Mouse (Mus musculus) mouse trophoblast stem cell (cell line): Measurements from ENCODE around the gene Hoxb3.

Experiments used
- in situ Hi-C, 2 experiments: fragments of 300-500 bp; cut with MseI, MboI; formaldehyde crosslinking; loops; 2 replicates in 1 of 2; 3 replicates in 1 of 2; pipeline ENCODE4 v1.15.1; 2025

The Hoxb3 gene

DNA sequence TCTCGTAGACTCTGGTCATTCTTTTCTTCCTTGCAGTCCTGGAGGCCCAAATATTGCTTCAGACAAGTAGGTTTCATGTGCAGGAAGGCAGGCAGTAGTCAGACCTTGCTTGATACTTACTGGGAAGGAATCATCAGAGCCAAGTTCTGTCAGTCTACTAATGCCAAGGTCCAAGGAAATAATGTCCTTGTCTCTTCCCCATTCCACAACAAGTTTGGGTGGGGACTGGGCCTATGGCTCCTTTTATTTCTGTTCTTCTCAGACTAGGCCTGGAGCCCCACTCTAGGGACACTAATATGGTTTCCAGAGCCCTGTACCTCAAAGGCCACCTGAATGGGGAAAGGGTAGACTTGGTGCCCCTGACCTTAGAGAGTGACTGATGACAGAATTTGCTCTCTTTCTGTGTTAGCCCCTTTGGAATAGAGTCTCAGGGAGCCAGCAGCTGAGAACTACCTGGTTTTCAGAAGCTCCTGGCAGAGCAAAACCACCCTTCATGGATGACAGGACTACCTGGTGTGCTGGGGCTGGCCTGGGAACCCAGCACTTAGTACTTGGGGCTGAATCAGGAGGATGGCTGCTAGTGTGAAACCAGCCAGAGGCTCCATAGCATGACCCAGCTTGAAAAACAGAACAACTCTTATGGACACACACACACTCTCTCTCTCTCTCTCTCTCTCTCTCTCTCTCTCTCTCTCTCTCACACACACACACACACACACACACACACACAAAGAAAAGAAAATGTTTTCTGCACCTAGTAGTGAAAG, 34.5 kb upstream of the Hoxb3 start:
- in situ Hi-C loops, result no loop called here

DNA sequence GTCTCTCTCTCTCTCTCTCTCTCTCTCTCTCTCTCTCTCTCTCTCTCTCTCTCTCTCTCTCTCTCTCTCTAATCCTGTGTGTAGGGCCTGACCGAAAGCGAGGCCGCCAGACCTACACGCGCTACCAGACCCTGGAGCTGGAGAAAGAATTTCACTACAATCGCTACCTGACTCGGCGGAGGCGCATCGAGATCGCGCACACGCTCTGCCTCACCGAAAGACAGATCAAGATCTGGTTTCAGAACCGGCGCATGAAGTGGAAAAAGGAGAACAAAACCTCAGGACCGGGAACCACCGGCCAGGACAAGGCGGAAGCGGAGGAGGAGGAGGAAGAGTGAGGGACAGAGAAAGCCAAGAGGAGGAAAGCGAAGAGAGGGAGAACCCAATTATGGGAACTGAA, 33.8 kb upstream of the Hoxb3 start:
- in situ Hi-C loops, result no loop called here

DNA sequence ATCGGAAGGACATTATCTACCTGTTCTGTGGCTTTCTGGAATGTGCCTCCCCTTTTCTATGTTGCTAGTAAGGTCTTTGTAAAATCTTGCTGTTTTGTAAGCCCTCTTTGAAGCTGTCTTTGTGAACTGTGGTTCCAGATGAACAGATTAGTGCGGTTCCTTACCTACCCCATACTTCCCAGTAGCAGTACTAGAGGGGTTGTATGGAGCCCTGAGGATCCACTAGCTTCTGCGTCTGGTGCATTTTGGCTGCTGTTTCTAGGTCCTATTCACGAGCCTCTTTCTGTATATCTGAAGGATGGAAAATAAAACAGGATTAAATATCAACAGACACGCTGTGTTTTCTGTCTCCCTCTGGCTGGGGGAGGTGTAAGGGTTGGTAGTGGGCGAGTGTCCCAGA, 33.3 kb upstream of the Hoxb3 start:
- in situ Hi-C loops, result no loop called here

DNA sequence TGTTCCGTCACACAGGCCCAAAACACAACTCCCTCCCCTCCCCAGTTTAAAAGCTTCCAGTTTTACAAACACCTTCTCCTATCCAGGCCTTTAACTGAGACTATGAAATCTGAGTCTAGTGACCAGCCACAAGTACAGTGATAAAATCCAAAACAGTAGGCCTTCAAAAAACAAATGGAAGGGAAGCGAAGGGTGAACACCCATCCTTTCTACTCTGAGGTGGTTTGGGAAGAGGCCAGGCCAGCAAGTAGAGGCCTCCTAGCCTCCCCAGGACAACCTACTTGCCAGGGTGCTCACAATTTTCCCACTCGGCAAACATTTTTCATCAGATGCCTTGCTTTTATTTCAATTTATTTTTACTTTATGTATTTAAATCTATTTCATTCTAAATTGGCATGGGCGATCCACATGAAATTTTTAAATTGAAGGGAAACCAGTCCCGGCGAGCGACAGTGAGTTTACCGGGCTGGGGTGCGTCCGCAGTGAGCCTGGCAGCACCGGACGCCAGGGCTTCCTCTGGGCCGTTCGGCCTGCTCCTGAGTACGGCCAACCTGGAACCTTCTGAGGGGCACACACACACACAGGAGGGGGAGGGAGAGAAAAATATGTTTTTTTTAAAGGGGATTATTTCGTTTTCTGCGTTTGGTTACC, 32.3 kb upstream of the Hoxb3 start:
- in situ Hi-C loops, result no loop called here

DNA sequence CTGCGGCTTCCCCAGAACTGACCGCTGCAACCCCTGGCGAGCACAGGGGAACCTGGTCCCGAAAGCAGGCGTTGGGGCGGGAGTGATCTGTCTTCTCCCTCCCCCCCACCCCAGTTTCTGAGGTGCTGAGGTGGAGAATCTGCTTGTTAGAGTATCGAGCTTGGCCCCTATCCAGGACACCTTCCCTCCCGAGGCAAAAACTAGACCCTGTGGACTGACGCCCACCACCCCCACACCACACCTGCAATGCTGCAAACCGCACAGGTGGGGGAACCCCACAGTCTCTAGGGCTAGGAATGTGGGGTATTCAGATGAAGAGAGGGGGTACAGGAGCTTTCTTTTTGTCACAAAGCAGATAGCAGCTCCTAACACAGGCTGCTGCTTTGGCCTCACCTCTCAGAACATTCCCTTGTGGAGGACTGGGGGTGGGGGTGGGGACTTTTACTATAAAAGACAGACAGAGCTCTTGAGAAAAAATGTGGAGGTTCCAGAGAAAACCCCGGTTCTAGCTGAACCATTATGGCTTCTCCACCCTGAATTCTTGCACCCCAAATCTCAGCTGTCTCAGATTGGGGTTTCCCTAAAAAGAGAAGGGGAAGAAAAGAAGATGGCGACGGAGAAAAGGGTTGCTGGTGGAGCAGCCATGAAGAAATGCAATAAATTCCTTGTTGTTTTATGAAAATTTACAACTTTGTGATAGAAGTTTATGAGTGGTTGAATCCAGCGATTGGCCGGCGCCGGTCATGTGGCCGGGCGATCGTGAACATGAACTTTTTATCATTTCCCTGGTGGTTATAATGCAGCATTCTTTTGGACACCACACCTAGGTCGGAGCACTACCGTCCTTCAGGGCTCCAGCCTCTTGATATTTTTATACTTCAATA, 31.2 kb upstream of the Hoxb3 start, which contains the start of gene Hoxb6:
TSS of gene Hoxb6 (plus strand) at position 796 of the 884 bp plus-strand sequence.
- in situ Hi-C loops, result no loop called here

DNA sequence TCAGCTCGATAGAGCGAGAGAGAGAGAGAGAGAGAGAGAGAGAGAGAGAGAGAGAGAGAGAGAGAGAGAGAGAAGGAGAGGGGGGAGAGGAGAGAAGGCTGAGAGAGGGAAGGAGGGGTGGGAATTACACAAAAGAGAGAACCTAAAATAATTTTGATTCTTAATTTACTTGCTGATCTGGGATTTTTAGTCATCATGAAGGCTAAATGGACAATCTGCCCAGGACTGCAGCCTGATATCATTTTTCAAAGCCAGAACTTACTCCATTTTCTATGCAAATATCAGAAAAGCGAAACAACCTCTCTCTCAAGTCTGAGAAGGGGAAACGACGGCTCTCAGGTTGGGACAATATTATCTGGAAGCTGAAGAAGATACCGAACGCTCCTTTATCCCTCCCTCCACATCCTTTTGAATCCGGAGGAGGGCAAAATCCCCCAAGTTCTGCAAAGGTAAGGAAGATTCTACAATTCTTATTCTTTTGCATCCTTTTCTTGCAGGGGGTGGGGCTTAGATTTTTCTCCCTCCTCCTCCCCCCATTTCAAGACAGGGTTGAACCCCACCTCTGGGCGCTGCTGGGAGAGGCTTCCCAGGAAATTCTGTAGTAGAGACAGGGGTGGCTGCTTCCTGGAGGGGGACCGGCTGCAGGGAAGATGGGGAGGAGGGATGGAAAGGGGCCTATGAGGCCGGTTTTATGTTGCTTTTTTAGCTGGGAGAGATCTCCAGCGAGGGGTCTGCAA, 30.4 kb upstream of the Hoxb3 start:
- in situ Hi-C loops, result no loop called here

DNA sequence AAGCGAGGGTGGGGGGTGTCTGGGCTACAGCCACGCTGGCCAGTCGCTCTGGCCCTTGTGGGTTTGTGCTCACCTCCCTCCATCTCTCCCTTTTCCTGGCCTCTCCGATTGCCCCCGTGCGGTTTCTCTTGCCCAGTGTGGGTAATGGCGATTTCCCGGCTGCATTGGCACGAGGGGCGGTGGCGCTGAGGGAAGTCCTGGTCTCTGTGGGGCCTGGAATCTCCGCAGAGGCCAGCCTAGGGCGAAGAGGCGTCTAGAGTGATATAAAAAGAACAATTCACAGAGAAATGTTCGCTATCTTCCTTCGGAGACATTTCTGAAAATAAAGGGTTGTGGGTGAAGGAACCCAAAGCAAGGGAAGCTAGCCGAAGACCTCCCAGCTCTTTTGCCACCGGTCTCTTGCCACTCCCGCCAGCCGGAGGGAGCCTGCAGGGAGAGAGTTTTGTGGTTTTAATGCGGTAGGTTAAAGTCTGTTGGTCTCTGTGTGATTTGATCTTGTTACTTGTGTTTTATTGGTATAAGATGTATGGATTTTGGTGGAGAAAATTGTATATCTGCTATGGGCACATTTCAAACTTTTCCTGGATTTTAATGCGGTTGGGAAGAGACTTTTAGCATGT, 29.7 kb upstream of the Hoxb3 start:
- in situ Hi-C loops, result no loop called here

DNA sequence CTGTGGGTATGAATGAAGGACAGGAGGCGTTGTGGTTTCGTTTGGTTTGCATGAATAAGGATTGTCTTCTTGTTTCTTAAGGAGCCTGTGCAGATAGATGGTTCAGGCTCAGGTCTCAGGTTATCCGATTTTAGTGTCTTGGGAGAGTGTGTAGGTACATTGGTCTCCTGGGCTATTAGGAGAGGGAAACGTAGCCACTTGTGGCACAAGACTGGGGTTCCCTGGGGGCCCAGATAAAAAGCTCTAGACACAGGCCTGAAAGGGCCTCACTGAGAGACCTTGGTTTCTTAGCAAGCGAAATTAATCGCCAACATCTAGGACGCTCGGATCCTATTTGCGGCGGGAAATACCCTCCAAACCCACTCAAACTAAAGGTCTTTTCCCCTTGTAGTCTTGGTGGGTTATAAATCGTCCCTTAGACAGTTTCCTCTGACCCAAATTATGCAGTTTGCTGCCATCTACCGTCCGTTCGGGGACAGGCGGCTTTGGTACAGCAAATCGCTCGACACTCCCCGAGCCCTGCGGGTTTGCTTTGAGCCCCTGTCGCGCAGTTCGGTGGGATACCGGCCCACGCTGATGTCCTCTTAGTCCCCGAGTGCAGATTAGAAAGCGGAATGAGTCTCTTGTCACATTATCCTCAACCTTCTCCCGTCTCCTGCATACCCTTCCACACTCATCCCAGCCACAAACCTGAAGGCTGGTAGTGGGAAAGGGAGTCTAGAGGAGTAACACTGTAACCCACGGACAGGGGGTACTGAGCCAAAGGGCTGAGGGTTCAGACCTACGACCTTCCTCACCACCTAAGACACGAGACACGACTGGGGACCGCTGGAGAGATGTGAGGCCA, 28.7 kb upstream of the Hoxb3 start:
- in situ Hi-C loops, result no loop called here

DNA sequence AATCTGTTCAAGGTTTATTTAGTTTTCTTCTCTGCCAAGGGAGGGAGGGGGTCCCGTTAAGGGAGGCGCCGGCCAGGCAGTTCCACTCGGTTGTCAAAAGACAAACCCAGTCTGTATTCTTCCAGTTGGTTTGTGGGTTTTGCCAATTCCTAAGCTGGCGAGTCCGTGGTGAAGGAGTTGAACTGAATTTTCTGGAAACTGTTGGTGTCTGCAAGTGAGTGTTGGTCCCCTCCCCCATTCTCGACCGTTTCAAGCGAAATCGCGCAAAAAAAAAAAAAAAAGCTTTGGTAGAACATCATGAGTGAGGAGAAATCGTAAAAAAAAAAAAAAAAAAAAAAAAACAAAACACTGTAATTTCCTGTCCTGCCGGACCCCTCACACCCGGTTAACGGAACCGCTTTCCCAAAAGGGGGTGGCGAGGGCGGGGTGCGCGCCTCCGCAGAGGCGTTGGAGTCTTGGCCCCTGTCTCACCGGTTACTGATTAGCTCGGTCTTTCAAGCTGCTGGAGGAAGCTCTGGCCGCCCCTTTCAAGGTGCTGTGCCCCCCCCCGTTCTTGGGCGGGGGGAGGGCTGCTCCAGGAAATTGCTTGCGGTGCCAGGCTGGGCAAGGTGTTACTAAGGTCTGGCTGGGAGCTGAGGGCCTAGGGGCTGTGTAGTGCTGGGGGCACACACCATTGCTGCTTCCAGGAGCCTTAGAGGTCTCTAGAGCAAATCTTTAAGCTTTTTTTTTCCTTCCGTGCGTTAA, 27.9 kb upstream of the Hoxb3 start:
- in situ Hi-C loops, result no loop called here

DNA sequence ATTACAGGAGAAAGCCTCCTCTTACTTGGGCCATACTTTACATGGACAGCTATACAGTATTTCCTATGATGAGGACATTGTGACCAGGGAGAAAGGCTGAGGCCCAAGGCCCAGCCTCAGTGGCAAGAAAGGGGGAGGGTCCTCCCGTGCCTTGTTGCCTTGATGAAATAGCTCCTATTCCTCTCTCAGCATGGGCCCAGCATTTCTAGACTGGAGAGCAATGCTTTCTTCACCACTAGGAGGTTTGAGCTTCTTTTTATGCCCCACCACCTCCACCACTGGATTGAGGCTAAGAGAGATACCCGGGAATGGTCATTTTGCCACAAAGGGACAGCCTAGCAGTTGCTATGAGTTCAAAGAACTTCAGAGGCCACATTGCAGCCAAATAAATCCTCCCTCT, 26.1 kb upstream of the Hoxb3 start:
- in situ Hi-C loops, result no loop called here

DNA sequence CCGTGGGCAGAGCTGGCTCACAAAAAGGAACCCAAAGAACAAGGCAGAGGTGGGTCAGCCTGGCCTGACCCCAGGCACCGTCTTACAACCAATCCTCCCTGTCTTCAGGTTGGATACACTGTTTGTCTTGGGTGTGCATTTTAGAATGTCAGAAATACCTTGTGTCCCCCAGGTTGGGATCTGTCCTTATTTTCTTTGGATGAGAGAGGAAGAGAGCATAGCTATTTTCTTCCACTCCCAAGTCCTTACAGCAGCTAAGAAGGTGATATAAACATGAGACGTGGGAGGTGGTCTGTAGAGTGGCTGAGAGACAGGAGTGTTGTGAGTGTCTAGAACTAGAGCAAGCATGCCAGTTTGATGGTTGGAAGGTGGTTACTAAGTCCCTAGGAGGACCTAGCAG, 25.7 kb upstream of the Hoxb3 start:
- in situ Hi-C loops, result no loop called here

DNA sequence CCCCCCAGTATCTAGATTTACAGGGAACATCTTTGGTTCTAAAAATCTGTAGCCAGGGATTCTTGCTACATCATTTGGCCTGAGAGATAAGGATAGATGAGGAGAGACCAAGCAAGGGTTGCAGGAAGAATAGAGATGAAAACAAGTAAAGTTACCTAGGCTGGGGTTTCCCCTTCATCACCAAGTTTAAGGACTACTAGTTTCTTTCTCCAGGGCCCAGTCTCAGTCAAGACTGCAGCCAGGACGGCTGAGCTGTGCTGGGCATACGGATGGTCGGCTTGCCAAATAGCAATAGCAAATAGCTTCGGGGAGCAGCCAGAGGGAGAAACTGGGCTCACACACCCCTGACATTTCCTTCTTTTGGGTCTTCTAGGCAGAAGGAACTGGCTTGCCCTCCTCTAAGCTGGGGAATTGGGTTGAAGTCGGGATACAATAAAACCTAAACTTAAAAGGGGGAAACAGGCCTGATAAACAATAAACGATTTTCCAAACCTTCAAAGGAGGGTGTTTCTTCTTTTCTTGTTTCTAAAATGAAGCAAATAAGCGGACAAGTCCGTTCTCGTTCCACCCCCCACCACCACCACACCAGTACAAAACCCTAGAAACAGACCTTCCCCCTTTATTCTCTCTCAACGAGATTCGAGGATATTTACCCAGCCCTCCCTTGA, 25.0 kb upstream of the Hoxb3 start:
- in situ Hi-C loops, result no loop called here

DNA sequence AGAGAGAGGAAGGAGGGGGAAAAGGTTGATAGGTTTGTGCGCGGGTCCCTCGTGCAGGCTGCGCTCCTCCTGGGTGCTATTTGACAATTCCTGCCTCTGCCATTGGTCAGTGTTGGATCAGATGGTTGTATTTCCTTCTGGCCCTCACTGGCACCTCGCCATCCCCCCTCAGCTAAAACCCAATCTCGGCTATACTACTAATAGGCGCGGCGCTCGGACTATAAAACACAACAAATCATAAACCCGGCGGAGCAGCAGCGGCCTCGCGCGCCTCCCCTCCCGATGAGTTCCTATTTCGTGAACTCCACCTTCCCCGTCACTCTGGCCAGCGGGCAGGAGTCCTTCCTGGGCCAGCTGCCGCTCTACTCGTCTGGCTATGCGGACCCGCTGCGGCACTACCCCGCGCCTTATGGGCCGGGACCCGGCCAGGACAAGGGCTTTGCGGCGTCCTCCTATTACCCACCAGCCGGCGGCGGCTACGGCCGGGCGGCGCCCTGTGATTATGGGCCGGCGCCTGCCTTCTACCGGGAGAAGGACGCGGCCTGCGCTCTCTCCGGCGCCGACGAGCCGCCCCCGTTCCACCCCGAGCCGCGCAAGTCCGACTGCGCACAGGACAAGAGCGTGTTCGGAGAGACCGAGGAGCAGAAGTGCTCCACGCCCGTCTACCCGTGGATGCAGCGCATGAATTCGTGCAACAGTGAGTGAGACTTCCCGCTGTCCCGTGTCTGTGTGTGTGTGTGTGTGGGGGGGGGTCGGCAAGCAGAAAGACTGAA, 24.0 kb upstream of the Hoxb3 start:
- in situ Hi-C loops, result no loop called here

DNA sequence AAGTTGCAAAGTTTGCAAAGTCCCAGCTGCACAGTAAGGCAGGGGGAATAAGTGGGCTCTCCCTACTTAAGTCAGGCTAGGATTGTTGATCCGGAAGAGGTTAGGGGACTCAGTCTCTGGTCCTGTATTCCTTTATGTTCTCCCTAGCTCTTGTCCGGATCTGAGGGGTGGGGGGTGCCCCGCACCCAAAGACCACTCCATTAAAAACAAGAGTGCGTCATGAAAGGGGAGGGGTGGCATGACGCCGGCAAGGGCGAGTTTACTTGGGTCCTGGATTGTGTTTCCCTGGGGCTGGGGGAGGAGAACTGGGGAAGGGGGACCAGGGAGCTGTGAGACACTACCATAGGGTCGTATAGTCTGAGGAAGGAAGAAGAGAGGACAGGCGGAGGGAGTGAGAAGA, 23.3 kb upstream of the Hoxb3 start:
- in situ Hi-C loops, result no loop called here

DNA sequence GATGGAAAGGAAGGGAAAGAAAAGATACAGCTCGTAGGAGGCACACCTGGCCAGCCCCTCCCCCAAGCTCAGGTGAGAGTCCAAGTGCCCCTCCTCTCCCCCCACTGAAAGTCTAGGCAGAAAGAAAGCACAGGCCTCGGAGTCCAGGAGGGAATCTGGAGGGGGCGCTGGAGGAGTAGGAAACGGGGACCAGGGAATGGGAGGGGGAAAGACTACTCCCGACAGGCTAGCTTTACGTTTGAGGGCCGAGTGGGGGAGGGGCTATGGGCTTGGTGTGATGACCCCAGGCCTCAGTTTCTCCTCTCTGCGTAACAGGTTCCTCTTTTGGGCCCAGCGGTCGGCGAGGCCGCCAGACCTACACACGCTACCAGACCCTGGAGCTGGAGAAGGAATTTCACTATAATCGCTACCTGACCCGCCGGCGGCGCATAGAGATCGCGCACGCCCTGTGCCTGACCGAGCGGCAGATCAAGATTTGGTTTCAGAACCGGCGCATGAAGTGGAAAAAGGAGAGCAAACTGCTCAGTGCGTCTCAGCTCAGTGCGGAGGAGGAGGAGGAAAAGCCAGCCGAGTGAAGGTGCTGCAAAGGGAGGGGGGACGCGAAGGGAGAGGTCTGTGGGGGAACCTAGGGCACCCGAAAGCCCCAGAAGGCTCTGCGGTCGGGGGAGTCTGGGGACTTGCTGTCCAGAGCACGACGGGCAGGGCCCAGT, 22.6 kb upstream of the Hoxb3 start:
- in situ Hi-C loops, result no loop called here

DNA sequence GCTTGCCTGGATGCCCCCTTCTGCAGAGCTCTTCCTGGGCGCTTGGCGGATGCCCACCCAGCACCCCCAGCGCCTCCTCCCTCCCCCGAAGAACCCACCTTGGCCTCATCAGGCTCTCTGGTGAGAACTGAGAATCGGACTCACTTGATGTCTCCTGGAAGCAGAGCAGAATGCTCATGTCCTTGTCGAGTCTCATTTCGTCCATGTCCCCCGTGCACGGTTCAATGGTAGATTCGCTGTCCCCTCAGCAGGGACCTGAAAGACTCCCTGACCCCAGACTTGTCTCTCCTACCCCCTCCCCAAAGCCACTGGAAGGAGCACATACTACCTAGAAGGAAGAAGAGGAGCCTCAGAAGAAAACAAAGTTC, 22.1 kb upstream of the Hoxb3 start:
- in situ Hi-C loops, result no loop called here

DNA sequence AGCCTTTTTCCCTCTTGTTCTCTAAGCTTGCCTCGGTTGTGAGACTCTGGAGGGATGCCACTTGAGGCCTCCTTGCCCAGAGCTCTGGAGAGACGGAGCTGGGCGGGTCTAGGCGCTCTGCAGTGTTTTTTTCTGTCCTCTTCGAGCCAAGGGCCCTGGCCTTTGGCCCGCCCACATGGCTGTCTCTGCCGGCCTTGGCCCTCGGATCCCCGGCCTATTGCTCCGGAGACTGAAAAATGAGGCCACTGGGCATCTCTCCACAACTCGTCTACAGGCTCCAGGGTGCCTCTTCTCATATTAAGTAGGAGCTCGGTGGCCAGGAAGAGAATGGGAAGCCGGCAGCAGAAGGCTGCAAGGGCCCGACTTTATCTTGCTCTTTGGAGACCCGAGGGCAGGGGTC, 21.3 kb upstream of the Hoxb3 start:
- in situ Hi-C loops, result no loop called here
